Mouse (Mus musculus) hindbrain, embryonic 13.5 days (tissue): ENCODE results near the gene Cacna2d4. TPM values are rescaled to one million over a fixed set of nuclear protein-coding genes. Genes with fewer than 3 reads are reported as not detected.
A peak's percentile ranks its signal among the peaks of the same experiment; 100 is the strongest.
"Not testable (repeated sequence)": the region's sequence is repeated elsewhere in the genome, so short reads cannot be mapped to it uniquely, and the experiment has no call there.

Experiments
- ATAC-seq: fragments of 200-750 bp; cut with Nextera tagmentation; 2 replicates; pipeline ENCODE4 v1.8.0; 2017; ENCODE audit warnings: moderate TSS enrichment; ENCODE audit not compliant: low FRiP score
- H3K27ac ChIP-seq: fragments of 300-500 bp; sonication (generic); 2 replicates; pipeline ENCODE4 v1.5.1; 2015; ENCODE audit warnings: inconsistent platforms, mild to moderate bottlenecking, moderate library complexity
- H3K27me3 ChIP-seq: fragments of 300-500 bp; sonication (generic); 2 replicates; pipeline ENCODE4 v1.6.1; 2015; ENCODE audit warnings: mild to moderate bottlenecking, inconsistent platforms
- H3K36me3 ChIP-seq: fragments of 300-500 bp; sonication (generic); 2 replicates; pipeline ENCODE4 v1.6.1; 2015; ENCODE audit warnings: mild to moderate bottlenecking, inconsistent platforms
- H3K4me1 ChIP-seq: fragments of 300-500 bp; sonication (generic); replicated peaks from 2 replicates; pipeline ENCODE4 v1.6.1; 2015; ENCODE audit warnings: inconsistent platforms
- H3K4me2 ChIP-seq: fragments of 300-500 bp; sonication (generic); 2 replicates; pipeline ENCODE4 v1.6.1; 2015; ENCODE audit warnings: inconsistent platforms, mild to moderate bottlenecking, moderate library complexity
- H3K4me3 ChIP-seq: fragments of 300-500 bp; sonication (generic); 2 replicates; pipeline ENCODE4 v1.5.1; 2015; ENCODE audit warnings: mild to moderate bottlenecking, inconsistent platforms
- H3K9ac ChIP-seq: fragments of 300-500 bp; sonication (generic); 2 replicates; pipeline ENCODE4 v1.6.1; 2015; ENCODE audit warnings: mild to moderate bottlenecking, inconsistent platforms
- H3K9me3 ChIP-seq: fragments of 300-500 bp; sonication (generic); 2 replicates; pipeline ENCODE4 v1.6.1; 2016; ENCODE audit warnings: inconsistent platforms
- WGBS: fragments of 180-500 bp; shearing (Covaris S2); methylation state at CpG from one replicate; pipeline ENCODE4 v1.1.7; 2015; 5-methylcytosine and 5-hydroxymethylcytosine counted together
- polyA plus RNA-seq: library from polyadenylated mRNA; unstranded; fragments of >200 nt; fragmentation: Nextera tagmentation; extraction: Ambion mirVana; gene quantifications from 2 replicates; pipeline ENCODE4 v1.2.1, GENCODE M21; 2015

The Cacna2d4 gene
- polyA plus RNA-seq, 1 experiment from 2014 or later = 0.60 TPM

- Histone ChIP-seq H3K9ac (no peak overlapping the region), H3K27me3 (peaks cover 13% of the 10 kb centered on the region), H3K4me2 (no peak overlapping the region), H3K4me1 (peaks cover 9% of the 10 kb centered on the region), H3K27ac (no peak overlapping the region), H3K36me3 (no peaks in the 10 kb centered on the region), H3K4me3 (no peak overlapping the region), H3K9me3 (no peaks in the 10 kb centered on the region)
- 83% methylated on average over 7 of the region's 7 CpGs for WGBS
- ATAC-seq = no peak
These were observed 99.8 kb downstream of the Cacna2d4 start for GRCm38 (mm10) chr6:119336124-119336523.

- ATAC-seq = no peak
- WGBS = 62% methylated on average over 3 of the region's 3 CpGs
These were observed 101.0 kb downstream of the Cacna2d4 start for GRCm38 (mm10) chr6:119337287-119337686.

GRCm38 (mm10) chr6:119338121-119338912 is 102.0 kb downstream of the Cacna2d4 start:
- H3K27me3 ChIP-seq = peaks cover 3% of the 10 kb centered on the region; the same call in 1 of the 2 replicates
- H3K27ac ChIP-seq = no peak overlapping the region
- H3K36me3 ChIP-seq = no peaks in the 10 kb centered on the region
- 27% methylated on average over 10 of the region's 11 CpGs for WGBS
- no peak overlapping the region for H3K4me3 ChIP-seq
- no peak for ATAC-seq
- H3K4me2 ChIP-seq = no peak overlapping the region
- no peak overlapping the region for H3K9ac ChIP-seq
- peaks cover 7% of the 10 kb centered on the region for H3K4me1 ChIP-seq
- H3K9me3 ChIP-seq = no peaks in the 10 kb centered on the region

More at GRCm38 (mm10) chr6:119337287-119337686, 101.0 kb downstream of the Cacna2d4 start:
- H3K9ac ChIP-seq = no peak overlapping the region
- no peak overlapping the region for H3K27ac ChIP-seq
- H3K4me3 ChIP-seq = no peak overlapping the region
- H3K4me2 ChIP-seq = no peak overlapping the region
- no peaks in the 10 kb centered on the region for H3K36me3 ChIP-seq
- H3K27me3 ChIP-seq = peaks cover 3% of the 10 kb centered on the region; the same call in 1 of the 2 replicates
- peaks cover 7% of the 10 kb centered on the region for H3K4me1 ChIP-seq
- no peaks in the 10 kb centered on the region for H3K9me3 ChIP-seq

GRCm38 (mm10) chr6:119341409-119341808 is 105.1 kb downstream of the Cacna2d4 start:
- Histone ChIP-seq H3K9ac (no peak overlapping the region), H3K4me1 (peaks cover 7% of the 10 kb centered on the region), H3K27me3 (no peaks in the 10 kb centered on the region), H3K4me3 (no peak overlapping the region), H3K9me3 (no peaks in the 10 kb centered on the region), H3K27ac (no peak overlapping the region), H3K36me3 (no peaks in the 10 kb centered on the region), H3K4me2 (no peak overlapping the region)
- peak; percentile 92 for ATAC-seq

- no peaks in the 10 kb centered on the region for H3K9me3 ChIP-seq
- ATAC-seq = no peak
- no peak overlapping the region for H3K4me2 ChIP-seq
- H3K36me3 ChIP-seq = no peaks in the 10 kb centered on the region
- no peak overlapping the region for H3K27ac ChIP-seq
- H3K27me3 ChIP-seq = no peaks in the 10 kb centered on the region
- H3K4me3 ChIP-seq = no peak overlapping the region
- peaks cover 4% of the 10 kb centered on the region; the same call in 1 of the 2 replicates for H3K4me1 ChIP-seq
- WGBS = 75% methylated on average over 10 of the region's 10 CpGs
- H3K9ac ChIP-seq = no peak overlapping the region
These were observed 109.9 kb downstream of the Cacna2d4 start for GRCm38 (mm10) chr6:119346257-119346656.

- H3K9ac ChIP-seq = no peak overlapping the region
- no peak overlapping the region for H3K27ac ChIP-seq
- H3K27me3 ChIP-seq = no peaks in the 10 kb centered on the region
- H3K36me3 ChIP-seq = 0 out of 2 replicates have a peak, but pooled peaks cover 3% of the 10 kb centered on the region
- 0 out of 2 replicates have a peak, but pooled peaks have one; percentile 5 for ATAC-seq
- H3K4me1 ChIP-seq = peaks cover 3% of the 10 kb centered on the region; the same call in 1 of the 2 replicates
- no peak overlapping the region for H3K4me3 ChIP-seq
- 81% methylated on average over 5 of the region's 5 CpGs for WGBS
- H3K4me2 ChIP-seq = no peak overlapping the region
- no peaks in the 10 kb centered on the region for H3K9me3 ChIP-seq
These were observed 111.5 kb downstream of the Cacna2d4 start for GRCm38 (mm10) chr6:119347813-119348212.

- Histone ChIP-seq H3K27me3 (no peaks in the 10 kb centered on the region), H3K4me3 (no peak overlapping the region), H3K27ac (no peak overlapping the region), H3K9ac (no peak overlapping the region), H3K9me3 (no peaks in the 10 kb centered on the region), H3K4me2 (no peak overlapping the region), H3K4me1 (peaks cover 3% of the 10 kb centered on the region; the same call in 1 of the 2 replicates), H3K36me3 (peaks cover 5% of the 10 kb centered on the region)
- peak; percentile 21; the same call in 1 of the 2 replicates for ATAC-seq
- WGBS = 5% methylated on average over 1 of the region's 1 CpGs
These were observed 111.9 kb downstream of the Cacna2d4 start for GRCm38 (mm10) chr6:119348234-119348633.

- no peak for ATAC-seq
- Histone ChIP-seq H3K27me3 (no peaks in the 10 kb centered on the region), H3K4me3 (no peak overlapping the region), H3K4me2 (no peak overlapping the region), H3K9ac (peak overlapping the region; percentile 40; the same call in 1 of the 2 replicates), H3K27ac (no peak overlapping the region), H3K4me1 (peaks cover 3% of the 10 kb centered on the region; the same call in 1 of the 2 replicates), H3K9me3 (no peaks in the 10 kb centered on the region), H3K36me3 (peaks cover 30% of the 10 kb centered on the region)
- 85% methylated on average over 9 of the region's 9 CpGs for WGBS
These were observed 114.4 kb downstream of the Cacna2d4 start for GRCm38 (mm10) chr6:119350703-119351198.

- Histone ChIP-seq H3K27ac (no peak overlapping the region), H3K4me1 (peaks cover 3% of the 10 kb centered on the region; the same call in 1 of the 2 replicates), H3K36me3 (peaks cover 39% of the 10 kb centered on the region), H3K4me2 (no peak overlapping the region), H3K9me3 (no peaks in the 10 kb centered on the region), H3K27me3 (no peaks in the 10 kb centered on the region), H3K9ac (no peak overlapping the region), H3K4me3 (no peak overlapping the region)
- no peak for ATAC-seq
- WGBS = 89% methylated on average over 8 of the region's 8 CpGs
These were observed 115.3 kb downstream of the Cacna2d4 start for GRCm38 (mm10) chr6:119351656-119352055.

- Histone ChIP-seq H3K4me3 (no peak overlapping the region), H3K4me1 (0 out of 2 replicates have a peak, but pooled peaks cover 3% of the 10 kb centered on the region), H3K4me2 (no peak overlapping the region), H3K9me3 (no peaks in the 10 kb centered on the region), H3K9ac (no peak overlapping the region), H3K27me3 (no peaks in the 10 kb centered on the region), H3K36me3 (peaks cover 45% of the 10 kb centered on the region), H3K27ac (no peak overlapping the region)
- no peak for ATAC-seq
- WGBS = 84% methylated on average over 6 of the region's 6 CpGs
These were observed 116.2 kb downstream of the Cacna2d4 start for GRCm38 (mm10) chr6:119352501-119352900.

GRCm38 (mm10) chr6:119358020-119358571 is 121.8 kb downstream of the Cacna2d4 start:
- no peak for ATAC-seq
- Histone ChIP-seq H3K36me3 (peaks cover 87% of the 10 kb centered on the region), H3K27ac (no peak overlapping the region), H3K27me3 (no peaks in the 10 kb centered on the region), H3K4me1 (no peaks in the 10 kb centered on the region), H3K9me3 (no peaks in the 10 kb centered on the region), H3K4me2 (no peak overlapping the region), H3K9ac (no peak overlapping the region), H3K4me3 (no peak overlapping the region)
- WGBS = 84% methylated on average over 8 of the region's 8 CpGs

- not testable (repeated sequence) for H3K4me1 ChIP-seq, H3K27ac ChIP-seq, H3K4me2 ChIP-seq, H3K9me3 ChIP-seq, ATAC-seq, H3K27me3 ChIP-seq, H3K4me3 ChIP-seq, H3K9ac ChIP-seq
- peaks cover 80% of the 10 kb centered on the region for H3K36me3 ChIP-seq
- whole genome bisulfite sequencing = 92% methylated on average over 6 of the region's 6 CpGs
These were observed 123.9 kb downstream of the Cacna2d4 start for GRCm38 (mm10) chr6:119360250-119360649.
